Mouse (Mus musculus): ENCODE measurements around the gene Olfr670. TPM values are rescaled to one million over a fixed set of nuclear protein-coding genes. Genes with fewer than 3 reads are reported as not detected.
"Not testable (repeated sequence)": the region's sequence is repeated elsewhere in the genome, so short reads cannot be mapped to it uniquely, and the experiment has no call there.

Olfr670 gene
- polyA plus RNA-seq (2014; fragmentation: Nextera tagmentation; extraction: Ambion mirVana), result not detected in 2 replicates

- no peak within 1 kb of the TSS for H3K4me2 ChIP-seq (ENCODE audit: low read length)
- no peak for ATAC-seq (ENCODE audit: insufficient number of reproducible peaks, insufficient read depth, low FRiP score, low read depth)
- H3K9me3 ChIP-seq (ENCODE audit: control insufficient read depth, low read length), result no peaks in the 10 kb centered on the region
- H3K27me3 ChIP-seq (ENCODE audit: control insufficient read depth, insufficient read depth, low read length), result no peaks in the 10 kb centered on the region
- WGBS, result 39% methylated on average over 1 of the region's 1 CpGs
- no peaks in the 10 kb centered on the region for H3K4me1 ChIP-seq (ENCODE audit: control insufficient read depth in 2 of 2, insufficient read depth in 2 of 2, low read length in 2 of 2)
- no peak within 1 kb of the TSS for H3K9ac ChIP-seq (ENCODE audit: low read length)
- H3K4me3 ChIP-seq (ENCODE audit: control insufficient read depth in 1 of 2, insufficient read depth in 1 of 2, low read depth in 1 of 2, low read length in 2 of 2), result no peak within 1 kb of the TSS
- H3K27ac ChIP-seq (replicated peaks in 1 of 2; ENCODE audit: control insufficient read depth in 1 of 2, insufficient read depth in 1 of 2, low read depth in 2 of 2, low read length in 2 of 2), result no peak within 1 kb of the TSS
- no peaks in the 10 kb centered on the region for H3K36me3 ChIP-seq (ENCODE audit: control insufficient read depth, insufficient read depth, low read length)
Observed at GRCm38 (mm10) chr7:104962520-104962919, at the start of gene Olfr670. TSS of gene Olfr670 (minus strand) at chr7:104962620.

- H3K4me2 ChIP-seq (ENCODE audit: low read length), result no peak within 1 kb of the TSS
- no peaks in the 10 kb centered on the region for H3K36me3 ChIP-seq (ENCODE audit: control insufficient read depth, insufficient read depth, low read length)
- H3K27me3 ChIP-seq (ENCODE audit: control insufficient read depth, insufficient read depth, low read length), result no peaks in the 10 kb centered on the region
- no peaks in the 10 kb centered on the region for H3K9me3 ChIP-seq (ENCODE audit: control insufficient read depth, low read length)
- H3K4me3 ChIP-seq (ENCODE audit: control insufficient read depth in 1 of 2, insufficient read depth in 1 of 2, low read depth in 1 of 2, low read length in 2 of 2), result no peak within 1 kb of the TSS
- H3K4me1 ChIP-seq (ENCODE audit: control insufficient read depth in 2 of 2, insufficient read depth in 2 of 2, low read length in 2 of 2), result no peaks in the 10 kb centered on the region
- ATAC-seq (ENCODE audit: insufficient number of reproducible peaks, insufficient read depth, low FRiP score, low read depth), result no peak
- H3K27ac ChIP-seq (replicated peaks in 1 of 2; ENCODE audit: control insufficient read depth in 1 of 2, insufficient read depth in 1 of 2, low read depth in 2 of 2, low read length in 2 of 2), result no peak within 1 kb of the TSS
- H3K9ac ChIP-seq (ENCODE audit: low read length), result no peak within 1 kb of the TSS
Observed at GRCm38 (mm10) chr7:105001929-105002328, 39.5 kb upstream of the Olfr670 start, which contains the start of gene Olfr672. TSS of gene Olfr672 (minus strand) at chr7:105002029.

GRCm38 (mm10) chr7:104979026-104979425 lies 16.6 kb upstream of the Olfr670 start, which contains the start of gene Olfr671:
TSS of gene Olfr671 (minus strand) at chr7:104979126.
- Histone ChIP-seq H3K9ac (ENCODE audit: low read length) (no peak within 1 kb of the TSS), H3K4me2 (ENCODE audit: low read length) (no peak within 1 kb of the TSS), H3K9me3 (ENCODE audit: control insufficient read depth, low read length) (0 out of 2 replicates have a peak, but pooled peaks cover 4% of the 10 kb centered on the region), H3K4me3 (ENCODE audit: control insufficient read depth in 1 of 2, insufficient read depth in 1 of 2, low read depth in 1 of 2, low read length in 2 of 2) (no peak within 1 kb of the TSS), H3K4me1 (ENCODE audit: control insufficient read depth in 2 of 2, insufficient read depth in 2 of 2, low read length in 2 of 2) (no peaks in the 10 kb centered on the region), H3K36me3 (ENCODE audit: control insufficient read depth, insufficient read depth, low read length) (no peaks in the 10 kb centered on the region), H3K27ac (replicated peaks in 1 of 2; ENCODE audit: control insufficient read depth in 1 of 2, insufficient read depth in 1 of 2, low read depth in 2 of 2, low read length in 2 of 2) (no peak within 1 kb of the TSS), H3K27me3 (ENCODE audit: control insufficient read depth, insufficient read depth, low read length) (no peaks in the 10 kb centered on the region)
- no peak for ATAC-seq (ENCODE audit: insufficient number of reproducible peaks, insufficient read depth, low FRiP score, low read depth)
- WGBS, result 58% methylated on average over 1 of the region's 1 CpGs

- H3K27me3 ChIP-seq (ENCODE audit: control insufficient read depth, insufficient read depth, low read length); H3K27ac ChIP-seq (replicated peaks in 1 of 2; ENCODE audit: control insufficient read depth in 1 of 2, insufficient read depth in 1 of 2, low read depth in 2 of 2, low read length in 2 of 2); H3K9ac ChIP-seq (ENCODE audit: low read length); H3K36me3 ChIP-seq (ENCODE audit: control insufficient read depth, insufficient read depth, low read length); H3K4me2 ChIP-seq (ENCODE audit: low read length); H3K4me1 ChIP-seq (ENCODE audit: control insufficient read depth in 2 of 2, insufficient read depth in 2 of 2, low read length in 2 of 2); H3K4me3 ChIP-seq (ENCODE audit: control insufficient read depth in 1 of 2, insufficient read depth in 1 of 2, low read depth in 1 of 2, low read length in 2 of 2); ATAC-seq (ENCODE audit: insufficient number of reproducible peaks, insufficient read depth, low FRiP score, low read depth); H3K9me3 ChIP-seq (ENCODE audit: control insufficient read depth, low read length): not testable (repeated sequence)
- 64% methylated on average over 2 of the region's 2 CpGs for whole genome bisulfite sequencing
Observed at GRCm38 (mm10) chr7:104972507-104972906, 10.1 kb upstream of the Olfr670 start.

- not testable (repeated sequence) for H3K4me1 ChIP-seq (ENCODE audit: control insufficient read depth in 2 of 2, insufficient read depth in 2 of 2, low read length in 2 of 2); H3K4me3 ChIP-seq (ENCODE audit: control insufficient read depth in 1 of 2, insufficient read depth in 1 of 2, low read depth in 1 of 2, low read length in 2 of 2); H3K9ac ChIP-seq (ENCODE audit: low read length); H3K9me3 ChIP-seq (ENCODE audit: control insufficient read depth, low read length); ATAC-seq (ENCODE audit: insufficient number of reproducible peaks, insufficient read depth, low FRiP score, low read depth); H3K4me2 ChIP-seq (ENCODE audit: low read length); H3K27ac ChIP-seq (replicated peaks in 1 of 2; ENCODE audit: control insufficient read depth in 1 of 2, insufficient read depth in 1 of 2, low read depth in 2 of 2, low read length in 2 of 2); H3K27me3 ChIP-seq (ENCODE audit: control insufficient read depth, insufficient read depth, low read length); H3K36me3 ChIP-seq (ENCODE audit: control insufficient read depth, insufficient read depth, low read length)
- 86% methylated on average over 16 of the region's 16 CpGs for WGBS
Observed at GRCm38 (mm10) chr7:104950234-104950633, 12.2 kb downstream of the Olfr670 start.

GRCm38 (mm10) chr7:104933940-104934339 lies 28.5 kb downstream of the Olfr670 start, which contains the start of gene Olfr669:
TSS of gene Olfr669 (plus strand) at chr7:104934240.
- H3K36me3 ChIP-seq (ENCODE audit: control insufficient read depth, insufficient read depth, low read length), result no peaks in the 10 kb centered on the region
- H3K9ac ChIP-seq (ENCODE audit: low read length), result no peak within 1 kb of the TSS
- H3K4me2 ChIP-seq (ENCODE audit: low read length), result no peak within 1 kb of the TSS
- H3K27me3 ChIP-seq (ENCODE audit: control insufficient read depth, insufficient read depth, low read length), result no peaks in the 10 kb centered on the region
- no peak for ATAC-seq (ENCODE audit: insufficient number of reproducible peaks, insufficient read depth, low FRiP score, low read depth)
- 76% methylated on average over 1 of the region's 1 CpGs for WGBS
- no peaks in the 10 kb centered on the region for H3K9me3 ChIP-seq (ENCODE audit: control insufficient read depth, low read length)
- no peak within 1 kb of the TSS for H3K27ac ChIP-seq (replicated peaks in 1 of 2; ENCODE audit: control insufficient read depth in 1 of 2, insufficient read depth in 1 of 2, low read depth in 2 of 2, low read length in 2 of 2)
- H3K4me3 ChIP-seq (ENCODE audit: control insufficient read depth in 1 of 2, insufficient read depth in 1 of 2, low read depth in 1 of 2, low read length in 2 of 2), result no peak within 1 kb of the TSS
- no peaks in the 10 kb centered on the region for H3K4me1 ChIP-seq (ENCODE audit: control insufficient read depth in 2 of 2, insufficient read depth in 2 of 2, low read length in 2 of 2)

GRCm38 (mm10) chr7:104927957-104928356 lies 34.5 kb downstream of the Olfr670 start, which contains the start of gene Olfr668:
TSS of gene Olfr668 (minus strand) at chr7:104928057.
- Histone ChIP-seq H3K4me2 (ENCODE audit: low read length) (no peak within 1 kb of the TSS), H3K27me3 (ENCODE audit: control insufficient read depth, insufficient read depth, low read length) (no peaks in the 10 kb centered on the region), H3K4me1 (ENCODE audit: control insufficient read depth in 2 of 2, insufficient read depth in 2 of 2, low read length in 2 of 2) (no peaks in the 10 kb centered on the region), H3K9ac (ENCODE audit: low read length) (no peak within 1 kb of the TSS), H3K9me3 (ENCODE audit: control insufficient read depth, low read length) (no peaks in the 10 kb centered on the region), H3K36me3 (ENCODE audit: control insufficient read depth, insufficient read depth, low read length) (no peaks in the 10 kb centered on the region), H3K4me3 (ENCODE audit: control insufficient read depth in 1 of 2, insufficient read depth in 1 of 2, low read depth in 1 of 2, low read length in 2 of 2) (no peak within 1 kb of the TSS), H3K27ac (replicated peaks in 1 of 2; ENCODE audit: control insufficient read depth in 1 of 2, insufficient read depth in 1 of 2, low read depth in 2 of 2, low read length in 2 of 2) (no peak within 1 kb of the TSS)
- ATAC-seq (ENCODE audit: insufficient number of reproducible peaks, insufficient read depth, low FRiP score, low read depth), result no peak
- 63% methylated on average over 1 of the region's 1 CpGs for WGBS

GRCm38 (mm10) chr7:104921382-104921781 lies 41.0 kb downstream of the Olfr670 start, which contains the start of gene Olfr667:
TSS of gene Olfr667 (minus strand) at chr7:104921482.
- H3K27me3 ChIP-seq (ENCODE audit: control insufficient read depth, insufficient read depth, low read length), result no peaks in the 10 kb centered on the region
- H3K36me3 ChIP-seq (ENCODE audit: control insufficient read depth, insufficient read depth, low read length), result no peaks in the 10 kb centered on the region
- H3K4me1 ChIP-seq (ENCODE audit: control insufficient read depth in 2 of 2, insufficient read depth in 2 of 2, low read length in 2 of 2), result no peaks in the 10 kb centered on the region
- no peak within 1 kb of the TSS for H3K4me2 ChIP-seq (ENCODE audit: low read length)
- H3K4me3 ChIP-seq (ENCODE audit: control insufficient read depth in 1 of 2, insufficient read depth in 1 of 2, low read depth in 1 of 2, low read length in 2 of 2), result no peak within 1 kb of the TSS
- no peak for ATAC-seq (ENCODE audit: insufficient number of reproducible peaks, insufficient read depth, low FRiP score, low read depth)
- no peak within 1 kb of the TSS for H3K9ac ChIP-seq (ENCODE audit: low read length)
- WGBS, result 69% methylated on average over 1 of the region's 1 CpGs
- no peaks in the 10 kb centered on the region for H3K9me3 ChIP-seq (ENCODE audit: control insufficient read depth, low read length)
- H3K27ac ChIP-seq (replicated peaks in 1 of 2; ENCODE audit: control insufficient read depth in 1 of 2, insufficient read depth in 1 of 2, low read depth in 2 of 2, low read length in 2 of 2), result no peak within 1 kb of the TSS
